In the genomic region with DNA sequence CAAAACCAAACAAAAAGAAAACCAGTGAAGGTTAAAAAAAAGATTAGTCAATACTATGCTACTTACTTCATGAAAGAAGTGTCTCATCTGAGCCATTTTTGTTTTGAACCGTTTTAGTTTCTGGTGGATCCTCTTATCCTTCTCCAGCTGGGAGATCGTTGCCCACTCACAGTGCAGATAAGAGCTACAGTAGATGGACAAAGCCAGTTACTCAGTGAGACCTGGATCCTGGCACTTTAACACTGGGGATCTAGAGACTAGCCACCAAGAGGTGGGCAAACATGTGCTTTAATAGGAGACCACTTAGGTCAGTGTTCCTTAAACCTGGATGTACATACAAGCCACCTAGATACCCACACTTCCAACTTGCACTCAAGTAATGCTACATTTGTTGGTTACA, we compare ENCODE assay signal across 15 mouse cellular contexts.
"Had no signal": no experiment of that assay in that cellular context is flagged by ENCODE, and none has a peak within 500 bp of the region (broad histone marks: within the 10 kb centered on the region; RNA-seq: fewer than 3 reads in every experiment).

No protein-coding gene starts in this region.

- H3K4me3 ChIP-seq: neural tube, embryonic 13.5 days; neural tube, embryonic 15.5 days; stomach, embryonic 15.5 days had no signal

- H3K4me1 ChIP-seq: neural tube, embryonic 13.5 days; neural tube, embryonic 15.5 days; stomach, embryonic 15.5 days had no signal

- H3K9ac ChIP-seq: neural tube, embryonic 13.5 days; neural tube, embryonic 15.5 days; stomach, embryonic 15.5 days had no signal

- H3K27ac ChIP-seq: neural tube, embryonic 13.5 days; neural tube, embryonic 15.5 days; stomach, embryonic 15.5 days; stomach, postnatal 0 days had no signal

- H3K9me3 ChIP-seq: neural tube, embryonic 13.5 days; neural tube, embryonic 15.5 days; stomach, embryonic 15.5 days had no signal

- DNase-seq: retina, postnatal 1 day; right cerebral cortex, adult 18-20 months; right cerebral cortex, postnatal 25 days; right cerebral cortex, postnatal 4 days; spleen, adult 18-20 months; thymus, adult 18-20 months; thymus, adult 2 months; thymus, postnatal 14 days; thymus, postnatal 25 days; thymus, postnatal 36 days; thymus, postnatal 4 days had no signal

- H3K27me3 ChIP-seq: neural tube, embryonic 13.5 days; neural tube, embryonic 15.5 days; stomach, embryonic 15.5 days had no signal

- H3K4me2 ChIP-seq: neural tube, embryonic 13.5 days; neural tube, embryonic 15.5 days; stomach, embryonic 15.5 days had no signal
